ENCODE assay signal across 8 mouse cellular contexts in genomic region chr11:6545186-6545856, GRCm38 (mm10). TPM values are rescaled to one million over a fixed set of nuclear protein-coding genes. Genes with fewer than 3 reads are reported as not detected.
A peak's percentile ranks its signal among the peaks of the same experiment; 100 is the strongest.
DNase-seq lines count a peak whose midpoint lies in the region; ATAC-seq lines count a peak whose summit lies in the region.

No protein-coding gene starts in this region.

- H3K36me3 ChIP-seq in heart, embryonic 10.5 days: peaks cover 6% of the 10 kb centered on the region; the same call in 1 of the 2 replicates
- H3K36me3 ChIP-seq in megakaryocyte, embryonic 14.5 days (replicated peaks; ENCODE audit: low read length): peaks cover 10% of the 10 kb centered on the region
- no peaks in the 10 kb centered on the region for H3K36me3 ChIP-seq in limb, embryonic 15.5 days
- H3K36me3 ChIP-seq in stomach, embryonic 16.5 days (ENCODE audit: control insufficient read depth, insufficient read depth, low read length): no peaks in the 10 kb centered on the region

- no peak for DNase-seq in heart, embryonic 10.5 days (ENCODE audit: low spot score)
- DNase-seq in heart, adult 9 months (ENCODE audit: low spot score in 2 of 2): no peak
- no peak for DNase-seq in spleen, adult 12 weeks (ENCODE audit: low spot score)
- no peak for DNase-seq in adrenal gland, postnatal 14 days

- ATAC-seq in megakaryocyte, adult 5-6 weeks (ENCODE audit: poor library complexity, severe bottlenecking): no peak
- no peak for ATAC-seq in limb, embryonic 15.5 days (ENCODE audit: insufficient number of reproducible peaks, low FRiP score, low TSS enrichment, low read depth)
- no peak for ATAC-seq in stomach, embryonic 16.5 days (ENCODE audit: insufficient read depth, low FRiP score)

- no peak overlapping the region for H3K9ac ChIP-seq in limb, embryonic 15.5 days
- H3K9ac ChIP-seq in stomach, embryonic 16.5 days (ENCODE audit: low read length): no peak overlapping the region

- no peak overlapping the region for H3K4me2 ChIP-seq in limb, embryonic 15.5 days
- H3K4me2 ChIP-seq in stomach, embryonic 16.5 days (ENCODE audit: low read depth, low read length): peak overlapping the region; percentile 64; the same call in 1 of the 2 replicates

- peaks cover 8% of the 10 kb centered on the region; the same call in 1 of the 2 replicates for H3K4me1 ChIP-seq in heart, embryonic 10.5 days
- peaks cover 40% of the 10 kb centered on the region for H3K4me1 ChIP-seq in megakaryocyte, embryonic 14.5 days
- H3K4me1 ChIP-seq in limb, embryonic 15.5 days: peaks cover 12% of the 10 kb centered on the region
- peaks cover 13% of the 10 kb centered on the region for H3K4me1 ChIP-seq in stomach, embryonic 16.5 days (ENCODE audit: control insufficient read depth, insufficient read depth, low read length)

- no peak overlapping the region for H3K4me3 ChIP-seq in heart, embryonic 10.5 days
- peak overlapping the region; percentile 70 for H3K4me3 ChIP-seq in megakaryocyte, embryonic 14.5 days (replicated peaks)
- no peak overlapping the region for H3K4me3 ChIP-seq in limb, embryonic 15.5 days
- H3K4me3 ChIP-seq in stomach, embryonic 16.5 days (replicated peaks; ENCODE audit: low read length): no peak overlapping the region

- H3K27me3 ChIP-seq in heart, embryonic 10.5 days (ENCODE audit: insufficient read depth, poor library complexity, severe bottlenecking): no peaks in the 10 kb centered on the region
- no peaks in the 10 kb centered on the region for H3K27me3 ChIP-seq in megakaryocyte, embryonic 14.5 days (replicated peaks)
- H3K27me3 ChIP-seq in limb, embryonic 15.5 days: no peaks in the 10 kb centered on the region
- H3K27me3 ChIP-seq in stomach, embryonic 16.5 days (ENCODE audit: control insufficient read depth, insufficient read depth, low read length): no peaks in the 10 kb centered on the region

- no peaks in the 10 kb centered on the region for H3K9me3 ChIP-seq in heart, embryonic 10.5 days
- H3K9me3 ChIP-seq in megakaryocyte, embryonic 14.5 days: no peaks in the 10 kb centered on the region
- H3K9me3 ChIP-seq in limb, embryonic 15.5 days: no peaks in the 10 kb centered on the region
- H3K9me3 ChIP-seq in stomach, embryonic 16.5 days (replicated peaks; ENCODE audit: control insufficient read depth, low read length): no peaks in the 10 kb centered on the region

- H3K27ac ChIP-seq in heart, embryonic 10.5 days: peak overlapping the region; percentile 97
- peak overlapping the region; percentile 98 for H3K27ac ChIP-seq in limb, embryonic 15.5 days
- H3K27ac ChIP-seq in stomach, embryonic 16.5 days (ENCODE audit: low read length): peak overlapping the region; percentile 99

- WGBS in heart, embryonic 10.5 days: 92% methylated on average over 4 of the region's 4 CpGs
- WGBS in limb, embryonic 15.5 days: 90% methylated on average over 4 of the region's 4 CpGs
- 93% methylated on average over 4 of the region's 4 CpGs for WGBS in stomach, embryonic 16.5 days

RNA-seq across cellular contexts. Expression of gene Ccm2, which starts 1.4 kb away (rescaled TPM):
- polyA plus RNA-seq in heart, embryonic 10.5 days (2016; fragmentation: Nextera tagmentation; extraction: Ambion mirVana): 86.1 and 108 TPM in 2 replicates
- 11.6 and 24.8 TPM in 2 replicates for polyA plus RNA-seq in megakaryocyte, embryonic 14.5 days (2012; ENCODE audit: insufficient read depth, low replicate concordance)
- total RNA-seq in megakaryocyte, adult 5-6 weeks (2015): 32.2 and 32.4 TPM in 2 replicates
- 63.5 and 63.9 TPM in 2 replicates for total RNA-seq in megakaryocyte, adult 5-6 weeks (2017)
- 89.7 and 101 TPM in 2 replicates for polyA plus RNA-seq in limb, embryonic 15.5 days (2015; fragmentation: Nextera tagmentation; extraction: Ambion mirVana)
- polyA plus RNA-seq in stomach, embryonic 16.5 days (2015; fragmentation: Nextera tagmentation; extraction: Ambion mirVana): 64.9 and 66.5 TPM in 2 replicates
- 37.6 and 47.5 TPM in 2 replicates for total RNA-seq in adrenal gland, postnatal 14 days (2021)

RNA-seq across cellular contexts. Expression of gene Myo1g, which starts 24.6 kb away (rescaled TPM):
- polyA plus RNA-seq in heart, embryonic 10.5 days (2016; fragmentation: Nextera tagmentation; extraction: Ambion mirVana): 0.69 and 1.6 TPM in 2 replicates
- 28.0 and 34.2 TPM in 2 replicates for polyA plus RNA-seq in megakaryocyte, embryonic 14.5 days (2012; ENCODE audit: insufficient read depth, low replicate concordance)
- total RNA-seq in megakaryocyte, adult 5-6 weeks (2015): 161 and 175 TPM in 2 replicates
- 182 and 197 TPM in 2 replicates for total RNA-seq in megakaryocyte, adult 5-6 weeks (2017)
- 3.6 and 4.2 TPM in 2 replicates for polyA plus RNA-seq in limb, embryonic 15.5 days (2015; fragmentation: Nextera tagmentation; extraction: Ambion mirVana)
- polyA plus RNA-seq in stomach, embryonic 16.5 days (2015; fragmentation: Nextera tagmentation; extraction: Ambion mirVana): 3.5 and 3.9 TPM in 2 replicates
- 4.0 and 11.8 TPM in 2 replicates for total RNA-seq in adrenal gland, postnatal 14 days (2021)
